Mouse (Mus musculus) erythroblast, embryonic 14.5 days (primary cell): ENCODE data around the gene Gapdh.

ENCODE experiments used
- GATA1 ChIP-seq: IDR thresholded peaks from 2 replicates; pipeline ENCODE4 v1.6.1; 2012; ENCODE audit warnings: low read length, inconsistent platforms, mixed read lengths
- TAL1 ChIP-seq: IDR thresholded peaks from 3 replicates; pipeline ENCODE4 v1.6.1; 2012; ENCODE audit warnings: low read length, inconsistent platforms, mixed read lengths

DNA sequence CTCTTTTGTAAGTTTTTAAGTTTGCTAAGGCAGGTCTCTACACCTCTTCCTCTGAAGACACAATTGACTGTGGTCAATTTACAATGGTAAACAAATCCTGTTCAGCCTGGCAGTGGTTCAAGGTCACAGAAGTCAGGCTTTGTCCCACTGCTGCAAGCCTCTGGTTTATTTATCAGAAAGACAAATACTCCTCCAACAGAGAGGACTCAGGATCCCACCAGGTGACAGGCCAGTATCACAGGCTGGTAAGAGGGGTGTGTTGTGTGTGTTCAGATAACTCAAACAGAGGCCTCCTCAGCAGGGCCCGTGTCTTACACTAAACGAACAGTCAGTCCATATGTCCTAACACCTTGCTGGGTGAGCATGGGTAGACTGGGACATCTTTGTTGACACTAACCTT, 6.2 kb upstream of the Gapdh start:
- no peak for TF ChIP-seq GATA1
- no peak for TF ChIP-seq TAL1
